Mouse (Mus musculus) brain, embryonic 14.5 days (tissue): ENCODE data around the gene Rel.

Source experiments
- CTCF ChIP-seq: fragments of 200-500 bp; IDR thresholded peaks from 2 replicates; pipeline ENCODE4 v1.5.1; 2012; ENCODE audit warnings: inconsistent platforms, mild to moderate bottlenecking, moderate library complexity, borderline replicate concordance; ENCODE audit not compliant: insufficient read depth, insufficient read length; ENCODE audit errors: extremely low read depth
- POLR2A ChIP-seq: fragments of 200-500 bp; IDR thresholded peaks from 2 replicates; pipeline ENCODE4 v1.6.1; 2012; ENCODE audit warnings: mild to moderate bottlenecking, inconsistent platforms, borderline replicate concordance; ENCODE audit not compliant: poor library complexity, insufficient read depth, insufficient read length, severe bottlenecking; ENCODE audit errors: extremely low read depth

- no peak for TF ChIP-seq CTCF
- TF ChIP-seq POLR2A, result no peak
Observed at GRCm38 (mm10) chr11:23726441-23726840, 44.3 kb downstream of the Rel start.
